Mouse (Mus musculus): Measurements from ENCODE around the gene Dalrd3.
"Not testable (repeated sequence)": the region's sequence is repeated elsewhere in the genome, so short reads cannot be mapped to it uniquely, and the experiment has no call there.

Dalrd3 gene

GRCm38 (mm10) chr9:108573774-108574690, 4.3 kb downstream of the Dalrd3 start:
- peak; percentile 65 for DNase-seq

- no peak for DNase-seq
Measured at GRCm38 (mm10) chr9:108574921-108575320, 5.2 kb downstream of the Dalrd3 start.

- DNase-seq, result no peak
Measured at GRCm38 (mm10) chr9:108575321-108576297, 5.9 kb downstream of the Dalrd3 start.

GRCm38 (mm10) chr9:108577025-108577424, 7.3 kb downstream of the Dalrd3 start:
- no peak for DNase-seq

GRCm38 (mm10) chr9:108577934-108578544, 8.4 kb downstream of the Dalrd3 start:
- peak; percentile 53 for DNase-seq

GRCm38 (mm10) chr9:108578545-108579343, 9.1 kb downstream of the Dalrd3 start, which contains the start of gene Wdr6:
Wdr6 (minus strand) TSS chr9:108578739.
- peak; percentile 90 for DNase-seq

- DNase-seq, result no peak
Measured at GRCm38 (mm10) chr9:108579344-108579690, 9.6 kb downstream of the Dalrd3 start.

- DNase-seq, result peak; percentile 74
Measured at GRCm38 (mm10) chr9:108587571-108588180, 18.0 kb downstream of the Dalrd3 start.

- DNase-seq, result no peak
Measured at GRCm38 (mm10) chr9:108589229-108589628, 19.5 kb downstream of the Dalrd3 start.

GRCm38 (mm10) chr9:108591462-108591861, 21.8 kb downstream of the Dalrd3 start:
- DNase-seq, result no peak

- DNase-seq, result no peak
Measured at GRCm38 (mm10) chr9:108594354-108594753, 24.7 kb downstream of the Dalrd3 start.

GRCm38 (mm10) chr9:108596998-108597764, 27.5 kb downstream of the Dalrd3 start, which contains the start of gene P4htm:
P4htm (minus strand) TSS chr9:108597667.
- DNase-seq, result peak; percentile 75

- DNase-seq, result no peak
Measured at GRCm38 (mm10) chr9:108599021-108599566, 29.4 kb downstream of the Dalrd3 start.

- DNase-seq, result no peak
Measured at GRCm38 (mm10) chr9:108600011-108600410, 30.3 kb downstream of the Dalrd3 start.

- no peak for DNase-seq
Measured at GRCm38 (mm10) chr9:108601986-108602385, 32.3 kb downstream of the Dalrd3 start.

- not testable (repeated sequence) for DNase-seq
Measured at GRCm38 (mm10) chr9:108607929-108608328, 38.2 kb downstream of the Dalrd3 start.

- DNase-seq, result no peak
Measured at GRCm38 (mm10) chr9:108608889-108609288, 39.2 kb downstream of the Dalrd3 start.

- no peak for DNase-seq
Measured at GRCm38 (mm10) chr9:108611488-108611887, 41.8 kb downstream of the Dalrd3 start.

- DNase-seq, result no peak
Measured at GRCm38 (mm10) chr9:108617301-108617700, 47.6 kb downstream of the Dalrd3 start.
